Mouse (Mus musculus): ENCODE data around the gene Hormad2. TPM values are rescaled to one million over a fixed set of nuclear protein-coding genes. Genes with fewer than 3 reads are reported as not detected.

Hormad2 gene
- polyA plus RNA-seq, 1 experiment from 2014 or later = 0.38 TPM

GRCm38 (mm10) chr11:4302363-4302913, 138.5 kb downstream of the Hormad2 start:
- ATAC-seq (ENCODE audit: insufficient number of reproducible peaks, insufficient read depth, low FRiP score, low read depth) = no peak; the same call in 1 of the 2 replicates
- WGBS = 12% methylated on average over 5 of the region's 5 CpGs
- H3K4me2 ChIP-seq (ENCODE audit: low read length) = no peak overlapping the region

GRCm38 (mm10) chr11:4300683-4301082, 140.2 kb downstream of the Hormad2 start:
- Histone ChIP-seq H3K4me3 (ENCODE audit: control insufficient read depth in 1 of 2, insufficient read depth in 1 of 2, low read depth in 1 of 2, low read length in 2 of 2) (no peak overlapping the region), H3K9me3 (ENCODE audit: control insufficient read depth, low read length) (no peaks in the 10 kb centered on the region), H3K27me3 (ENCODE audit: control insufficient read depth, insufficient read depth, low read length) (no peaks in the 10 kb centered on the region), H3K36me3 (ENCODE audit: control insufficient read depth, insufficient read depth, low read length) (no peaks in the 10 kb centered on the region), H3K9ac (ENCODE audit: low read length) (no peak overlapping the region), H3K27ac (replicated peaks in 1 of 2; ENCODE audit: control insufficient read depth in 1 of 2, insufficient read depth in 1 of 2, low read depth in 2 of 2, low read length in 2 of 2) (no peak overlapping the region), H3K4me1 (ENCODE audit: control insufficient read depth in 2 of 2, insufficient read depth in 2 of 2, low read length in 2 of 2) (peaks cover 53 to 55% of the 10 kb centered on the region in 2 experiments), H3K4me2 (ENCODE audit: low read length) (no peak overlapping the region)
- WGBS = 81% methylated on average over 3 of the region's 3 CpGs
- ATAC-seq (ENCODE audit: insufficient number of reproducible peaks, insufficient read depth, low FRiP score, low read depth) = no peak

More at GRCm38 (mm10) chr11:4302363-4302913, 138.5 kb downstream of the Hormad2 start:
- Histone ChIP-seq H3K4me3 (ENCODE audit: control insufficient read depth in 1 of 2, insufficient read depth in 1 of 2, low read depth in 1 of 2, low read length in 2 of 2) (no peak overlapping the region), H3K27me3 (ENCODE audit: control insufficient read depth, insufficient read depth, low read length) (no peaks in the 10 kb centered on the region), H3K4me1 (ENCODE audit: control insufficient read depth in 2 of 2, insufficient read depth in 2 of 2, low read length in 2 of 2) (peaks cover 38 to 39% of the 10 kb centered on the region in 2 experiments), H3K36me3 (ENCODE audit: control insufficient read depth, insufficient read depth, low read length) (no peaks in the 10 kb centered on the region), H3K9ac (ENCODE audit: low read length) (peak overlapping the region; percentile 64), H3K9me3 (ENCODE audit: control insufficient read depth, low read length) (no peaks in the 10 kb centered on the region), H3K27ac (replicated peaks in 1 of 2; ENCODE audit: control insufficient read depth in 1 of 2, insufficient read depth in 1 of 2, low read depth in 2 of 2, low read length in 2 of 2) (peak overlapping the region; percentile 80 to 87)

- Histone ChIP-seq H3K36me3 (ENCODE audit: control insufficient read depth, insufficient read depth, low read length) (no peaks in the 10 kb centered on the region), H3K4me3 (ENCODE audit: control insufficient read depth in 1 of 2, insufficient read depth in 1 of 2, low read depth in 1 of 2, low read length in 2 of 2) (no peak overlapping the region), H3K27ac (replicated peaks in 1 of 2; ENCODE audit: control insufficient read depth in 1 of 2, insufficient read depth in 1 of 2, low read depth in 2 of 2, low read length in 2 of 2) (peak overlapping the region; percentile 8 to 79; a peak in 2 of 4 replicates), H3K4me1 (ENCODE audit: control insufficient read depth in 2 of 2, insufficient read depth in 2 of 2, low read length in 2 of 2) (peaks cover 58 to 63% of the 10 kb centered on the region in 2 experiments), H3K9ac (ENCODE audit: low read length) (0 out of 2 replicates have a peak overlapping the region, but pooled peaks have one; percentile 11), H3K9me3 (ENCODE audit: control insufficient read depth, low read length) (no peaks in the 10 kb centered on the region), H3K27me3 (ENCODE audit: control insufficient read depth, insufficient read depth, low read length) (no peaks in the 10 kb centered on the region), H3K4me2 (ENCODE audit: low read length) (peak overlapping the region; percentile 34; the same call in 1 of the 2 replicates)
- ATAC-seq (ENCODE audit: insufficient number of reproducible peaks, insufficient read depth, low FRiP score, low read depth) = no peak
- 60% methylated on average over 14 of the region's 14 CpGs for WGBS
Measured at GRCm38 (mm10) chr11:4299735-4300474, 141.0 kb downstream of the Hormad2 start.

- WGBS = 16% methylated on average over 12 of the region's 12 CpGs
- Histone ChIP-seq H3K4me3 (ENCODE audit: control insufficient read depth in 1 of 2, insufficient read depth in 1 of 2, low read depth in 1 of 2, low read length in 2 of 2) (no peak overlapping the region), H3K9ac (ENCODE audit: low read length) (0 out of 2 replicates have a peak overlapping the region, but pooled peaks have one; percentile 11), H3K4me1 (ENCODE audit: control insufficient read depth in 2 of 2, insufficient read depth in 2 of 2, low read length in 2 of 2) (peaks cover 62 to 68% of the 10 kb centered on the region in 2 experiments), H3K36me3 (ENCODE audit: control insufficient read depth, insufficient read depth, low read length) (no peaks in the 10 kb centered on the region), H3K4me2 (ENCODE audit: low read length) (peak overlapping the region; percentile 34), H3K9me3 (ENCODE audit: control insufficient read depth, low read length) (no peaks in the 10 kb centered on the region), H3K27me3 (ENCODE audit: control insufficient read depth, insufficient read depth, low read length) (no peaks in the 10 kb centered on the region), H3K27ac (replicated peaks in 1 of 2; ENCODE audit: control insufficient read depth in 1 of 2, insufficient read depth in 1 of 2, low read depth in 2 of 2, low read length in 2 of 2) (peak overlapping the region; percentile 40 to 79)
- no peak for ATAC-seq (ENCODE audit: insufficient number of reproducible peaks, insufficient read depth, low FRiP score, low read depth)
Measured at GRCm38 (mm10) chr11:4299191-4299590, 141.7 kb downstream of the Hormad2 start.

- no peak overlapping the region for H3K4me3 ChIP-seq (ENCODE audit: control insufficient read depth in 1 of 2, insufficient read depth in 1 of 2, low read depth in 1 of 2, low read length in 2 of 2)
- no peaks in the 10 kb centered on the region for H3K27me3 ChIP-seq (ENCODE audit: control insufficient read depth, insufficient read depth, low read length)
- H3K4me2 ChIP-seq (ENCODE audit: low read length) = peak overlapping the region; percentile 34; the same call in 1 of the 2 replicates
- H3K36me3 ChIP-seq (ENCODE audit: control insufficient read depth, insufficient read depth, low read length) = no peaks in the 10 kb centered on the region
- whole genome bisulfite sequencing = 20% methylated on average over 7 of the region's 7 CpGs
- no peak for ATAC-seq (ENCODE audit: insufficient number of reproducible peaks, insufficient read depth, low FRiP score, low read depth)
- H3K27ac ChIP-seq (replicated peaks in 1 of 2; ENCODE audit: control insufficient read depth in 1 of 2, insufficient read depth in 1 of 2, low read depth in 2 of 2, low read length in 2 of 2) = peak overlapping the region; percentile 40 to 79
- H3K9me3 ChIP-seq (ENCODE audit: control insufficient read depth, low read length) = no peaks in the 10 kb centered on the region
- H3K4me1 ChIP-seq (ENCODE audit: control insufficient read depth in 2 of 2, insufficient read depth in 2 of 2, low read length in 2 of 2) = peaks cover 64 to 71% of the 10 kb centered on the region in 2 experiments
- H3K9ac ChIP-seq (ENCODE audit: low read length) = 0 out of 2 replicates have a peak overlapping the region, but pooled peaks have one; percentile 13
Measured at GRCm38 (mm10) chr11:4298615-4299014, 142.3 kb downstream of the Hormad2 start.

GRCm38 (mm10) chr11:4297753-4298152, 143.2 kb downstream of the Hormad2 start:
- H3K27ac ChIP-seq (replicated peaks in 1 of 2; ENCODE audit: control insufficient read depth in 1 of 2, insufficient read depth in 1 of 2, low read depth in 2 of 2, low read length in 2 of 2) = no peak overlapping the region
- no peak overlapping the region for H3K4me2 ChIP-seq (ENCODE audit: low read length)
- no peaks in the 10 kb centered on the region for H3K36me3 ChIP-seq (ENCODE audit: control insufficient read depth, insufficient read depth, low read length)
- H3K4me1 ChIP-seq (ENCODE audit: control insufficient read depth in 2 of 2, insufficient read depth in 2 of 2, low read length in 2 of 2) = peaks cover 60 to 68% of the 10 kb centered on the region in 2 experiments
- WGBS = 42% methylated on average over 3 of the region's 3 CpGs
- H3K9ac ChIP-seq (ENCODE audit: low read length) = no peak overlapping the region
- ATAC-seq (ENCODE audit: insufficient number of reproducible peaks, insufficient read depth, low FRiP score, low read depth) = no peak
- no peaks in the 10 kb centered on the region for H3K9me3 ChIP-seq (ENCODE audit: control insufficient read depth, low read length)
- no peaks in the 10 kb centered on the region for H3K27me3 ChIP-seq (ENCODE audit: control insufficient read depth, insufficient read depth, low read length)
- no peak overlapping the region for H3K4me3 ChIP-seq (ENCODE audit: control insufficient read depth in 1 of 2, insufficient read depth in 1 of 2, low read depth in 1 of 2, low read length in 2 of 2)

- Histone ChIP-seq H3K27ac (replicated peaks in 1 of 2; ENCODE audit: control insufficient read depth in 1 of 2, insufficient read depth in 1 of 2, low read depth in 2 of 2, low read length in 2 of 2) (peak overlapping the region; percentile 84 to 87), H3K9ac (ENCODE audit: low read length) (no peak overlapping the region), H3K4me3 (ENCODE audit: control insufficient read depth in 1 of 2, insufficient read depth in 1 of 2, low read depth in 1 of 2, low read length in 2 of 2) (no peak overlapping the region), H3K27me3 (ENCODE audit: control insufficient read depth, insufficient read depth, low read length) (no peaks in the 10 kb centered on the region), H3K36me3 (ENCODE audit: control insufficient read depth, insufficient read depth, low read length) (no peaks in the 10 kb centered on the region), H3K4me2 (ENCODE audit: low read length) (no peak overlapping the region), H3K9me3 (ENCODE audit: control insufficient read depth, low read length) (no peaks in the 10 kb centered on the region), H3K4me1 (ENCODE audit: control insufficient read depth in 2 of 2, insufficient read depth in 2 of 2, low read length in 2 of 2) (peaks cover 63 to 71% of the 10 kb centered on the region in 2 experiments)
- WGBS = 30% methylated on average over 10 of the region's 10 CpGs
- ATAC-seq (ENCODE audit: insufficient number of reproducible peaks, insufficient read depth, low FRiP score, low read depth) = peak; percentile 55
Measured at GRCm38 (mm10) chr11:4296610-4297275, 144.2 kb downstream of the Hormad2 start.

Measured in heart, embryonic 14.5 days (tissue).